Mouse (Mus musculus): Measurements from ENCODE around the gene Ubtd2.

Ubtd2 gene

DNA sequence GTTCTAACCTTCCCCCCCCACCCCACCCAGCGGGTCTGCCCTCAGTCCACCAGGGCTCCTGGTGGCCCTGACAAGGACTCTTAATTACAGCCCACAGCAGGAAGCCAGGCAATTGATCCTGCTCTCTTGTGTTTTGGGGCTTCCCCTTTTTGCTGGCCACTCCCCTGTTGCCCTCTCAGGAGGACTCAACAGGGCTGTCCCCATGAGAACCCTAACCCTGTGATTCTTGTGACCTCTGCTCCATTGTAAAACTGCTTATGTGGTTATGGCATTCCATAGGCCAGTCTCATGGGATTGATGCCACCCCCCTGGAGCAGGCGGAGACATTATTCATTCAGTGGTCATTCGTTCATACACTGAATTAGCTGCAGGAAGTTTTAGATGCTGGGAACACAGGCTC lies 108.5 kb downstream of the Ubtd2 start:
- DNase-seq (ENCODE audit: low read depth, low spot score): no peak

DNA sequence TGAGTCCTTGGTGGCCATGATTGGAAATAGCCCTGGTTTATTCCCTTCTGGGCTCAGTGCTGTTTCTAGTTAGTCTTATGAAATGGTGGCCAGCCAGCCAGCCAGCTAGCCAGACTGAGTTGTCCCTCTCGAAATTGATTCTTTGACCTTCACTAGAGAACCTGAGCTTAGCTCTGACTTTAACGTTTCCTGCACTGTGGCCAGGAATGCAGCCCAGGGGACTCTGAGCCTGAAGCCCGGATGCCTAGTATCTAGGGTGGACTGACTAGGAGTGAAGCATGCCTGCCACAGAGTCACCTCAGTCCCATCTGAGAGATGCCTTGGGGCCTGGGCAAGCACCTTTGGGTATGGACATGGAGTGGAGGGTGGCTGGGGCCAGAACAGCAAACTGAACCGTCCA lies 109.5 kb downstream of the Ubtd2 start:
- no peak for DNase-seq (ENCODE audit: low read depth, low spot score)

DNA sequence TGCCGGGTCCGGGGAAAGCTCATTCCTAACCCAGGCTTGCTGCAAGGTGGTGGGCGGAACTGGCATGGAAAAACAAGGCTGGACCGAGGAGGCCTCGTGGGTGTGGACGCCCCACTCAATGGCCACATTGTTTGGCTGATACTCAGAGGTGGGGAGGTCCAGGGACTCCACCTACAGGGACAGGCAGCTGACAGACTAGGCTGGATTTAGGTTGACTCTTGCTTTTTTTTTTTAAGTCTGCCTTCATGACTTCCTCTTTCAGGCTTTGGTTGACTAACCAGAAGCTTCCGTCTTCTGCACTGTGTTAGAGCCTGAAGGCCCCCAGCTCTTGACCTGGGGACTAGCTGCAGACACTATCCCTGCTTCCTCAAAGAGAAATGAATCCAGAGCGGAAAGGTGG lies 109.9 kb downstream of the Ubtd2 start:
- no peak for DNase-seq (ENCODE audit: low read depth, low spot score)

DNA sequence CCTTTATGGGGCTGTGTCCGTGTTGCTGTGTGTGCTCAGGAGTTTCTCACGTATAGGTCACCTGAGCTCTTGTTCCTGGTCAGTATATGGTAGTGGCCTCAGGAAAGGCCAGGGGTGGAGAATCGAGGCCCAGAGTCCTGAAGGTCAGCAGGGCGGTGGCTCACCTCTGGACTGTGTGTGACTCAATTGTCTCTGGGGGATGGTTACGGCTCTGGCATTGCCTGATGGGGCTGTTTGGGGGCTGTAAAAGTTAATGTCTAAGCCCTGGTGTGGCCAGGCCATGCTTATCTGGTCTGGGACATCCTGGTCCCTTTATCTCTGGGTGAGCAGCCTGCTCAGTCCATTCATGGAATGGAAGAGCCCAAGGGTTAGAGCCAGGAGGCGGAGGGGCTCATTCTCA lies 111.0 kb downstream of the Ubtd2 start:
- DNase-seq (ENCODE audit: low read depth, low spot score): no peak
